Mouse (Mus musculus): ENCODE results near the gene Bcl11b. TPM values are rescaled to one million over a fixed set of nuclear protein-coding genes. Genes with fewer than 3 reads are reported as not detected.

Bcl11b gene
- polyA plus RNA-seq, 1 experiment = 0.11 TPM

GRCm38 (mm10) chr12:107997901-107998300, 5.5 kb downstream of the Bcl11b start:
- TF ChIP-seq POLR2A (IDR thresholded peaks at IDR 0.05; ENCODE audit: control insufficient read depth, low read depth, low read length) = no peak
- no peak for TF ChIP-seq CTCF (IDR thresholded peaks at IDR 0.05; ENCODE audit: control insufficient read depth, insufficient read depth, insufficient replicate concordance, low read depth, low read length)
- Histone ChIP-seq H3K4me1 (ENCODE audit: control insufficient read depth, insufficient read depth, low read length) (peaks cover 8% of the 10 kb centered on the region), H3K27ac (ENCODE audit: control insufficient read depth, insufficient read depth, low read depth, low read length) (no peak overlapping the region), H3K4me3 (ENCODE audit: control insufficient read depth, low read depth, low read length) (no peak overlapping the region), H3K27me3 (ENCODE audit: control insufficient read depth, insufficient read depth, low read length) (no peaks in the 10 kb centered on the region; the same call in 1 of the 2 replicates), H3K36me3 (ENCODE audit: control insufficient read depth, insufficient read depth, low read length) (no peaks in the 10 kb centered on the region)

GRCm38 (mm10) chr12:107997241-107997640, 6.2 kb downstream of the Bcl11b start:
- peaks cover 4% of the 10 kb centered on the region; the same call in 1 of the 2 replicates for H3K4me1 ChIP-seq (ENCODE audit: control insufficient read depth, insufficient read depth, low read length)
- no peak overlapping the region for H3K4me3 ChIP-seq (ENCODE audit: control insufficient read depth, low read depth, low read length)
- H3K36me3 ChIP-seq (ENCODE audit: control insufficient read depth, insufficient read depth, low read length) = no peaks in the 10 kb centered on the region
- H3K27ac ChIP-seq (ENCODE audit: control insufficient read depth, insufficient read depth, low read depth, low read length) = no peak overlapping the region
- no peak for TF ChIP-seq CTCF (IDR thresholded peaks at IDR 0.05; ENCODE audit: control insufficient read depth, insufficient read depth, insufficient replicate concordance, low read depth, low read length)
- no peak for TF ChIP-seq POLR2A (IDR thresholded peaks at IDR 0.05; ENCODE audit: control insufficient read depth, low read depth, low read length)
- H3K27me3 ChIP-seq (ENCODE audit: control insufficient read depth, insufficient read depth, low read length) = no peaks in the 10 kb centered on the region

- H3K27me3 ChIP-seq (ENCODE audit: control insufficient read depth, insufficient read depth, low read length) = no peaks in the 10 kb centered on the region
- no peak overlapping the region for H3K27ac ChIP-seq (ENCODE audit: control insufficient read depth, insufficient read depth, low read depth, low read length)
- H3K4me1 ChIP-seq (ENCODE audit: control insufficient read depth, insufficient read depth, low read length) = peaks cover 4% of the 10 kb centered on the region; the same call in 1 of the 2 replicates
- H3K36me3 ChIP-seq (ENCODE audit: control insufficient read depth, insufficient read depth, low read length) = no peaks in the 10 kb centered on the region
- H3K4me3 ChIP-seq (ENCODE audit: control insufficient read depth, low read depth, low read length) = no peak overlapping the region
- no peak for TF ChIP-seq POLR2A (IDR thresholded peaks at IDR 0.05; ENCODE audit: control insufficient read depth, low read depth, low read length)
- TF ChIP-seq CTCF (IDR thresholded peaks at IDR 0.05; ENCODE audit: control insufficient read depth, insufficient read depth, insufficient replicate concordance, low read depth, low read length) = no peak
These were observed 6.6 kb downstream of the Bcl11b start for GRCm38 (mm10) chr12:107996773-107997172.

- Histone ChIP-seq H3K4me1 (ENCODE audit: control insufficient read depth, insufficient read depth, low read length) (peaks cover 4% of the 10 kb centered on the region; the same call in 1 of the 2 replicates), H3K27ac (ENCODE audit: control insufficient read depth, insufficient read depth, low read depth, low read length) (no peak overlapping the region), H3K36me3 (ENCODE audit: control insufficient read depth, insufficient read depth, low read length) (no peaks in the 10 kb centered on the region), H3K27me3 (ENCODE audit: control insufficient read depth, insufficient read depth, low read length) (no peaks in the 10 kb centered on the region), H3K4me3 (ENCODE audit: control insufficient read depth, low read depth, low read length) (no peak overlapping the region)
- TF ChIP-seq POLR2A (IDR thresholded peaks at IDR 0.05; ENCODE audit: control insufficient read depth, low read depth, low read length) (no peak), CTCF (IDR thresholded peaks at IDR 0.05; ENCODE audit: control insufficient read depth, insufficient read depth, insufficient replicate concordance, low read depth, low read length) (no peak)
These were observed 7.2 kb downstream of the Bcl11b start for GRCm38 (mm10) chr12:107996216-107996615.

- no peaks in the 10 kb centered on the region for H3K27me3 ChIP-seq (ENCODE audit: control insufficient read depth, insufficient read depth, low read length)
- no peak overlapping the region for H3K4me3 ChIP-seq (ENCODE audit: control insufficient read depth, low read depth, low read length)
- TF ChIP-seq POLR2A (IDR thresholded peaks at IDR 0.05; ENCODE audit: control insufficient read depth, low read depth, low read length) (no peak), CTCF (IDR thresholded peaks at IDR 0.05; ENCODE audit: control insufficient read depth, insufficient read depth, insufficient replicate concordance, low read depth, low read length) (no peak)
- no peak overlapping the region for H3K27ac ChIP-seq (ENCODE audit: control insufficient read depth, insufficient read depth, low read depth, low read length)
- H3K36me3 ChIP-seq (ENCODE audit: control insufficient read depth, insufficient read depth, low read length) = no peaks in the 10 kb centered on the region
- H3K4me1 ChIP-seq (ENCODE audit: control insufficient read depth, insufficient read depth, low read length) = peaks cover 4% of the 10 kb centered on the region; the same call in 1 of the 2 replicates
These were observed 9.0 kb downstream of the Bcl11b start for GRCm38 (mm10) chr12:107994421-107994820.

GRCm38 (mm10) chr12:107993029-107993428, 10.4 kb downstream of the Bcl11b start:
- H3K4me3 ChIP-seq (ENCODE audit: control insufficient read depth, low read depth, low read length) = no peak overlapping the region
- TF ChIP-seq CTCF (IDR thresholded peaks at IDR 0.05; ENCODE audit: control insufficient read depth, insufficient read depth, insufficient replicate concordance, low read depth, low read length) (no peak), POLR2A (IDR thresholded peaks at IDR 0.05; ENCODE audit: control insufficient read depth, low read depth, low read length) (no peak)
- H3K4me1 ChIP-seq (ENCODE audit: control insufficient read depth, insufficient read depth, low read length) = peaks cover under 1% of the 10 kb centered on the region; the same call in 1 of the 2 replicates
- H3K36me3 ChIP-seq (ENCODE audit: control insufficient read depth, insufficient read depth, low read length) = no peaks in the 10 kb centered on the region
- H3K27me3 ChIP-seq (ENCODE audit: control insufficient read depth, insufficient read depth, low read length) = no peaks in the 10 kb centered on the region
- no peak overlapping the region for H3K27ac ChIP-seq (ENCODE audit: control insufficient read depth, insufficient read depth, low read depth, low read length)

GRCm38 (mm10) chr12:107991191-107991590, 12.2 kb downstream of the Bcl11b start:
- Histone ChIP-seq H3K36me3 (ENCODE audit: control insufficient read depth, insufficient read depth, low read length) (no peaks in the 10 kb centered on the region), H3K27me3 (ENCODE audit: control insufficient read depth, insufficient read depth, low read length) (no peaks in the 10 kb centered on the region), H3K27ac (ENCODE audit: control insufficient read depth, insufficient read depth, low read depth, low read length) (no peak overlapping the region), H3K4me3 (ENCODE audit: control insufficient read depth, low read depth, low read length) (no peak overlapping the region), H3K4me1 (ENCODE audit: control insufficient read depth, insufficient read depth, low read length) (no peaks in the 10 kb centered on the region)
- TF ChIP-seq POLR2A (IDR thresholded peaks at IDR 0.05; ENCODE audit: control insufficient read depth, low read depth, low read length) (no peak), CTCF (IDR thresholded peaks at IDR 0.05; ENCODE audit: control insufficient read depth, insufficient read depth, insufficient replicate concordance, low read depth, low read length) (no peak)

All from testis, adult 2 months (tissue).